Mouse (Mus musculus): Measurements from ENCODE around the gene Mrpl1.

DNA sequence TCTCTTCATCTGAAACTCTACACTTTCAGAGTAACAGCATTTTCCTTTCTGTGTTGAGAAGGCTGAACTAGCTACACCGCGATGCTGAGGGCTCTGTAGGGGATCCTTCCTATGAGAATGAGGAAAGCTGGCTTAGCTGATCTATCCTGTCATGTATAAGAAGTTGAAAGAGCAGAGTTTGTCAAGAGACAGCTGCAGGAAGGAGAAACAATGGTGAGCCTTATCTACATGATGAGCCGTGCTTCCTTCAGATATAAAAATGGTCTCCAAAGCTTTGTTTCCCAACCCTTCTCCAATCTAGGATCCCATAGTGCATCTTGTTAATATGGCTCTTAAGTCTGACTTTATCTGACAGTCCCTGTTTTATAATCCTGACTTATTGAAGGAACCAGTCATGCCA is 38.9 kb upstream of the Mrpl1 start:
- no peak for TF ChIP-seq POLR2A (IDR thresholded peaks at IDR 0.05; ENCODE audit: control insufficient read depth, low read depth, low read length)
- TF ChIP-seq CTCF (IDR thresholded peaks at IDR 0.05; ENCODE audit: control insufficient read depth, insufficient read depth, insufficient replicate concordance, low read depth, low read length): no peak
